In the genomic region with DNA sequence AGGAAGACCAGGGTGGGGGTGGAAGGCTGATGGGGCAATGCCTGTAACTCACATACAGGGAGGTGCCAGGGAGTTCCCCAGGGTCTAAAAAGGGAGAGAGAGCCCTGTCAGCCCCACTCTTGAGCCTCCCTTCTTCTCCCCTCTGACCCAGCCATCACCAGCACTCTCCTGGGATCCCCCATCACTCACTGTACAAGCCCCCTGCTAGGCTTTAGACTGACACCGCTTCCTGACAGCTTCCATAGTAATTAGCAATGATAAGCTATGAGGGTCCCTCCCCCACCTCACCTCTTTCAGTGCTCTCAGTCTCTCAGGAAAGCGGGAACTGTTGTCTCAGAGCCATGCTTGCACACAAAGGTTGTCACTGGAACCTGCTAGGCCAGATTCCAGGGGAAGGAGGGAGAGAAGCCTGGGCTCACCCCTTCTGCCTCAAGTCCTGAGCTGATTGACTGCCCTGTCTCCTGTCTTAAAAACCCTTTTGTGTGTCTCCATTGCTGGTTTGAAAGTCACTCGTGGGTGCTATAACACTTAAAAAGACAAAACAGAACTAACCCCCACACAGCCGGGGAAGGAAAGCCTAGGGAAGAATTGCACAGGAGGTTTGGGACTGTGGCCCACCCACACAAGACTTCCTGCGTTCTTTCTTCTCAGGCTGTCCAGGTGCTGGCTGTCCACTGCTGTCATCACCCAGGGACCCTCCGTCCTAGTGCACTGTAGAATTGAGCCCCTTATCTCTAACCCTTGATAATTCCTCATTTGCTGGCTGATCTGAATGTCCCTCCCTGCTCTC, we compare ENCODE assay signal across 12 mouse cellular contexts. TPM values are rescaled to one million over a fixed set of nuclear protein-coding genes. Genes with fewer than 3 reads are reported as not detected.
DNase-seq lines count a peak whose midpoint lies in the region; ATAC-seq and TF ChIP-seq lines count a peak whose summit lies in the region.
"Had no signal": no experiment of that assay in that cellular context is flagged by ENCODE, and none has a peak within 500 bp of the region (broad histone marks: within the 10 kb centered on the region; RNA-seq: fewer than 3 reads in every experiment).

No protein-coding gene starts in this region.

- ATAC-seq in heart, postnatal 0 days (ENCODE audit: insufficient read depth, low read depth), result 0 out of 2 replicates have a peak, but pooled peaks have one; percentile 30
- ATAC-seq in embryonic facial prominence, embryonic 12.5 days (ENCODE audit: insufficient number of reproducible peaks, insufficient read depth, low FRiP score, low TSS enrichment), result no peak
- ATAC-seq in limb, embryonic 11.5 days (ENCODE audit: insufficient number of reproducible peaks, low FRiP score, low TSS enrichment, low read depth), result no peak

- no peaks in the 10 kb centered on the region for H3K27me3 ChIP-seq in heart, postnatal 0 days (ENCODE audit: control insufficient read depth, insufficient read depth, low read length)
- no peaks in the 10 kb centered on the region for H3K27me3 ChIP-seq in MEL (ENCODE audit: control insufficient read depth in 1 of 2, insufficient read depth in 2 of 2, low read length in 2 of 2)
- H3K27me3 ChIP-seq in embryonic facial prominence, embryonic 12.5 days, result no peaks in the 10 kb centered on the region
- H3K27me3 ChIP-seq in limb, embryonic 11.5 days (ENCODE audit: control insufficient read depth, insufficient read depth, low read length), result no peaks in the 10 kb centered on the region
- H3K27me3 ChIP-seq: hindbrain, embryonic 15.5 days had no signal

- H3K27ac ChIP-seq in heart, postnatal 0 days (ENCODE audit: low read depth), result no peak overlapping the region
- no peak overlapping the region for H3K27ac ChIP-seq in MEL (ENCODE audit: control insufficient read depth, low read depth, low read length)
- peak overlapping the region; percentile 63 for H3K27ac ChIP-seq in embryonic facial prominence, embryonic 12.5 days
- H3K27ac ChIP-seq in limb, embryonic 11.5 days (replicated peaks; ENCODE audit: low read depth, low read length), result no peak overlapping the region
- H3K27ac ChIP-seq: hindbrain, embryonic 15.5 days had no signal

- no peak for TF ChIP-seq CTCF in heart, postnatal 0 days (IDR thresholded peaks at IDR 0.05; ENCODE audit: low read depth)
- no peak for TF ChIP-seq CTCF in MEL (IDR thresholded peaks at IDR 0.05 in 2 of 3, conservative IDR thresholded peaks at IDR 0.05 in 1 of 3; ENCODE audit: control insufficient read depth in 1 of 3, insufficient read depth in 1 of 3, low read depth in 2 of 3, low read length in 3 of 3, poor library complexity in 1 of 3, severe bottlenecking in 1 of 3)

- TF ChIP-seq EP300 in heart, postnatal 0 days (IDR thresholded peaks at IDR 0.05; ENCODE audit: low read depth), result no peak
- no peak for TF ChIP-seq EP300 in MEL (IDR thresholded peaks at IDR 0.05; ENCODE audit: low read depth in 1 of 2, low read length in 2 of 2)

- TF ChIP-seq POLR2A in MEL (IDR thresholded peaks at IDR 0.05; ENCODE audit: control insufficient read depth in 1 of 2, insufficient read depth in 1 of 2, low read depth in 1 of 2, low read length in 2 of 2, poor library complexity in 1 of 2), result no peak

- peaks cover 6% of the 10 kb centered on the region for H3K4me1 ChIP-seq in heart, postnatal 0 days (ENCODE audit: control insufficient read depth, insufficient read depth)
- H3K4me1 ChIP-seq in MEL (ENCODE audit: control insufficient read depth in 1 of 2, insufficient read depth in 2 of 2, low read length in 2 of 2), result peaks cover 2 to 20% of the 10 kb centered on the region in 2 experiments; a peak in 3 of 4 replicates
- peaks cover 8% of the 10 kb centered on the region for H3K4me1 ChIP-seq in embryonic facial prominence, embryonic 12.5 days
- peaks cover 5% of the 10 kb centered on the region; the same call in 1 of the 2 replicates for H3K4me1 ChIP-seq in limb, embryonic 11.5 days (ENCODE audit: control insufficient read depth, insufficient read depth, low read length)

- no peaks in the 10 kb centered on the region for H3K36me3 ChIP-seq in heart, postnatal 0 days (replicated peaks; ENCODE audit: control insufficient read depth, insufficient read depth, low read length)
- H3K36me3 ChIP-seq in MEL (ENCODE audit: control insufficient read depth in 1 of 2, insufficient read depth in 2 of 2, low read length in 2 of 2), result peaks cover 0 to 6% of the 10 kb centered on the region in 2 experiments; a peak in 2 of 4 replicates
- H3K36me3 ChIP-seq in embryonic facial prominence, embryonic 12.5 days, result no peaks in the 10 kb centered on the region
- no peaks in the 10 kb centered on the region for H3K36me3 ChIP-seq in limb, embryonic 11.5 days (ENCODE audit: control insufficient read depth, insufficient read depth, low read length)
- H3K36me3 ChIP-seq: hindbrain, embryonic 15.5 days had no signal

- no peak overlapping the region for H3K4me2 ChIP-seq in heart, postnatal 0 days (ENCODE audit: low read depth, low read length)
- no peak overlapping the region for H3K4me2 ChIP-seq in embryonic facial prominence, embryonic 12.5 days (replicated peaks)
- H3K4me2 ChIP-seq in limb, embryonic 11.5 days (ENCODE audit: low read depth, severe bottlenecking), result no peak overlapping the region
- H3K4me2 ChIP-seq: hindbrain, embryonic 15.5 days had no signal

- no peak for DNase-seq in heart, postnatal 0 days (ENCODE audit: low spot score)
- DNase-seq in heart, postnatal 4 days, result no peak
- no peak for DNase-seq in MEL (ENCODE audit: low read depth, low spot score)
- peak; percentile 45 for DNase-seq in limb, embryonic 11.5 days (ENCODE audit: low spot score)
- DNase-seq in cerebellum, adult 8-10 months, result no peak
- no peak for DNase-seq in spleen, postnatal 14 days (ENCODE audit: low spot score in 2 of 2)
- DNase-seq in frontal cortex, postnatal 25 days (ENCODE audit: low spot score in 2 of 2), result no peak
- DNase-seq: lung, postnatal 4 days had no signal

- no peaks in the 10 kb centered on the region for H3K9me3 ChIP-seq in heart, postnatal 0 days (replicated peaks; ENCODE audit: control insufficient read depth, low read length)
- H3K9me3 ChIP-seq in MEL (replicated peaks; ENCODE audit: insufficient read depth, low read length), result no peaks in the 10 kb centered on the region
- H3K9me3 ChIP-seq in embryonic facial prominence, embryonic 12.5 days, result no peaks in the 10 kb centered on the region
- H3K9me3 ChIP-seq in limb, embryonic 11.5 days (ENCODE audit: control insufficient read depth, low read length), result no peaks in the 10 kb centered on the region; the same call in 1 of the 2 replicates
- H3K9me3 ChIP-seq: hindbrain, embryonic 15.5 days had no signal

- no peaks in the 10 kb centered on the region for H3K79me2 ChIP-seq in MEL (ENCODE audit: control insufficient read depth, insufficient read depth, low read length, poor library complexity)

- no peak for TF ChIP-seq RAD21 in MEL (IDR thresholded peaks at IDR 0.05; ENCODE audit: low read depth, low read length)

- H3K9ac ChIP-seq in heart, postnatal 0 days (replicated peaks; ENCODE audit: low read depth, low read length), result peak overlapping the region; percentile 30; the same call in 1 of the 2 replicates
- H3K9ac ChIP-seq in MEL (ENCODE audit: control insufficient read depth, low read depth, low read length, poor library complexity, severe bottlenecking), result peak overlapping the region; percentile 44
- no peak overlapping the region for H3K9ac ChIP-seq in embryonic facial prominence, embryonic 12.5 days
- H3K9ac ChIP-seq in limb, embryonic 11.5 days (ENCODE audit: low read length), result no peak overlapping the region
- H3K9ac ChIP-seq: hindbrain, embryonic 15.5 days had no signal

- 11% methylated on average over 6 of the region's 6 CpGs for WGBS in heart, postnatal 0 days
- 34% methylated on average over 6 of the region's 6 CpGs for WGBS in embryonic facial prominence, embryonic 12.5 days
- 45% methylated on average over 6 of the region's 6 CpGs for WGBS in limb, embryonic 11.5 days

- no peak overlapping the region for H3K4me3 ChIP-seq in heart, postnatal 0 days (ENCODE audit: low read depth, low read length)
- peak overlapping the region in 1 of 2 experiments; percentile 1; a peak in 1 of 4 replicates for H3K4me3 ChIP-seq in MEL (ENCODE audit: control insufficient read depth in 1 of 2, insufficient read depth in 1 of 2, low read depth in 2 of 2, low read length in 2 of 2)
- H3K4me3 ChIP-seq in embryonic facial prominence, embryonic 12.5 days, result no peak overlapping the region
- no peak overlapping the region for H3K4me3 ChIP-seq in limb, embryonic 11.5 days (ENCODE audit: low read depth, low read length)
- H3K4me3 ChIP-seq: erythroblast, embryonic 14.5 days; hindbrain, embryonic 15.5 days had no signal

TF ChIP-seq in MEL, 35 proteins besides CTCF, POLR2A, EP300 and RAD21:
- TF ChIP-seq GABPA (IDR thresholded peaks at IDR 0.05; ENCODE audit: low read depth, low read length) (no peak), GATA1 (IDR thresholded peaks at IDR 0.05; ENCODE audit: low read depth, low read length) (0 out of 2 replicates have a peak, but pooled peaks have one; percentile 12), USF1 (IDR thresholded peaks at IDR 0.05; ENCODE audit: low read depth, low read length) (no peak)

RNA-seq across cellular contexts. Expression of gene Mb, which starts 5.7 kb away (rescaled TPM):
- 4,504 and 5,889 TPM in 2 replicates for total RNA-seq in heart, postnatal 0 days (2014; rRNA removed; ENCODE audit: low replicate concordance)
- 3,958 and 4,151 TPM in 2 replicates for polyA plus RNA-seq in heart, postnatal 0 days (2015; fragmentation: Nextera tagmentation; extraction: Ambion mirVana)
- 1,000 to 10,000 TPM; 6,207 to 7,219 TPM for total RNA-seq in heart, postnatal 4 days (2021)
- total RNA-seq in MEL (2012; rRNA removed), result not detected in 2 replicates
- polyA plus RNA-seq in MEL (2012; ENCODE audit: insufficient read depth in 1 of 2, insufficient read length in 2 of 2, low read depth in 1 of 2, low replicate concordance in 2 of 2, missing spikeins in 1 of 2), result not detected
- 1.2 and 1.3 TPM in 2 replicates for polyA plus RNA-seq in embryonic facial prominence, embryonic 12.5 days (2016; fragmentation: Nextera tagmentation; extraction: Ambion mirVana)
- 2.1 and 2.2 TPM in 2 replicates for polyA plus RNA-seq in limb, embryonic 11.5 days (2014; fragmentation: Nextera tagmentation; extraction: Ambion mirVana)
- total RNA-seq: CH12.LX had no signal
- polyA plus RNA-seq: erythroblast, embryonic 14.5 days had no signal

RNA-seq across cellular contexts. Expression of gene Apol6, which starts 11.7 kb away (rescaled TPM):
- total RNA-seq in heart, postnatal 0 days (2014; rRNA removed; ENCODE audit: low replicate concordance), result not detected in 2 replicates
- polyA plus RNA-seq in heart, postnatal 0 days (2015; fragmentation: Nextera tagmentation; extraction: Ambion mirVana), result 0.11 TPM in 2 replicates
- total RNA-seq in heart, postnatal 4 days (2021), result under 1 TPM; 0.62 to 0.65 TPM
- not detected in 2 replicates for total RNA-seq in MEL (2012; rRNA removed)
- polyA plus RNA-seq in MEL (2012; ENCODE audit: insufficient read depth in 1 of 2, insufficient read length in 2 of 2, low read depth in 1 of 2, low replicate concordance in 2 of 2, missing spikeins in 1 of 2), result not detected
- polyA plus RNA-seq in embryonic facial prominence, embryonic 12.5 days (2016; fragmentation: Nextera tagmentation; extraction: Ambion mirVana), result 0.09 TPM in 1 of 2 replicates, not detected in the other
- polyA plus RNA-seq in limb, embryonic 11.5 days (2014; fragmentation: Nextera tagmentation; extraction: Ambion mirVana), result not detected in 2 replicates
- total RNA-seq: CH12.LX had no signal
- polyA plus RNA-seq: hindbrain, embryonic 15.5 days had no signal

Comparison
In these comparisons a context has a peak if more than half of its experiments do, and no peak if none do; other contexts are left out.
1. H3K9ac ChIP-seq: peak in heart, postnatal 0 days (single experiment) and MEL (single experiment); none in embryonic facial prominence, embryonic 12.5 days (single experiment) and limb, embryonic 11.5 days (single experiment).
2. RNA of gene Mb, which starts 5.7 kb away (polyA plus RNA-seq): 3,958 to 4,151 TPM in heart, postnatal 0 days; 2.1 to 2.2 TPM in limb, embryonic 11.5 days, 1.2 to 1.3 TPM in embryonic facial prominence, embryonic 12.5 days and not detected in MEL; every median in the first group is over 1,000 times any median in the second.